Mouse (Mus musculus) erythroblast, embryonic 14.5 days (primary cell): ENCODE measurements around the gene Dnah7a.

ENCODE experiments used
- GATA1 ChIP-seq: IDR thresholded peaks from 2 replicates; pipeline ENCODE4 v1.6.1; 2012; ENCODE audit warnings: low read length, inconsistent platforms, mixed read lengths
- TAL1 ChIP-seq: IDR thresholded peaks from 3 replicates; pipeline ENCODE4 v1.6.1; 2012; ENCODE audit warnings: low read length, inconsistent platforms, mixed read lengths

- TF ChIP-seq GATA1 (no peak), TAL1 (no peak)
Measured at GRCm38 (mm10) chr1:53741742-53742458, 35.3 kb upstream of the Dnah7a start.
